Mouse (Mus musculus) small intestine, adult 2 months (tissue): ENCODE measurements around the gene Mrpl2.

Experiments used
- CTCF ChIP-seq: fragments of 200-500 bp; IDR thresholded peaks from 2 replicates; pipeline ENCODE4 v1.5.1; 2012; ENCODE audit warnings: low read depth, mild to moderate bottlenecking, control low read depth, inconsistent platforms, low read length, moderate library complexity, mixed read lengths; ENCODE audit not compliant: insufficient replicate concordance, insufficient read length; ENCODE audit errors: extremely low read depth
- POLR2A ChIP-seq: fragments of 200-500 bp; IDR thresholded peaks from 2 replicates; pipeline ENCODE4 v1.6.1; 2012; ENCODE audit warnings: low read depth, mild to moderate bottlenecking, control low read depth, inconsistent platforms, low read length, moderate library complexity

GRCm38 (mm10) chr17:46651755-46652547 lies 5.9 kb downstream of the Mrpl2 start:
- TF ChIP-seq CTCF (no peak), POLR2A (no peak)
